Mouse (Mus musculus) B cell, adult 67 days (primary cell): ENCODE results near the gene Rnf217. TPM values are rescaled to one million over a fixed set of nuclear protein-coding genes. Genes with fewer than 3 reads are reported as not detected.

ENCODE experiments used
- total RNA-seq, 2 experiments: library from RNA; stranded (reverse); gene quantifications; 4 replicates each; pipeline ENCODE4 v1.2.4; 2023

Rnf217 gene
- total RNA-seq: not detected

GRCm38 (mm10) chr10:31609066-31609961, at the start of gene Rnf217:
Rnf217 (minus strand) TSS chr10:31609184.

DNA sequence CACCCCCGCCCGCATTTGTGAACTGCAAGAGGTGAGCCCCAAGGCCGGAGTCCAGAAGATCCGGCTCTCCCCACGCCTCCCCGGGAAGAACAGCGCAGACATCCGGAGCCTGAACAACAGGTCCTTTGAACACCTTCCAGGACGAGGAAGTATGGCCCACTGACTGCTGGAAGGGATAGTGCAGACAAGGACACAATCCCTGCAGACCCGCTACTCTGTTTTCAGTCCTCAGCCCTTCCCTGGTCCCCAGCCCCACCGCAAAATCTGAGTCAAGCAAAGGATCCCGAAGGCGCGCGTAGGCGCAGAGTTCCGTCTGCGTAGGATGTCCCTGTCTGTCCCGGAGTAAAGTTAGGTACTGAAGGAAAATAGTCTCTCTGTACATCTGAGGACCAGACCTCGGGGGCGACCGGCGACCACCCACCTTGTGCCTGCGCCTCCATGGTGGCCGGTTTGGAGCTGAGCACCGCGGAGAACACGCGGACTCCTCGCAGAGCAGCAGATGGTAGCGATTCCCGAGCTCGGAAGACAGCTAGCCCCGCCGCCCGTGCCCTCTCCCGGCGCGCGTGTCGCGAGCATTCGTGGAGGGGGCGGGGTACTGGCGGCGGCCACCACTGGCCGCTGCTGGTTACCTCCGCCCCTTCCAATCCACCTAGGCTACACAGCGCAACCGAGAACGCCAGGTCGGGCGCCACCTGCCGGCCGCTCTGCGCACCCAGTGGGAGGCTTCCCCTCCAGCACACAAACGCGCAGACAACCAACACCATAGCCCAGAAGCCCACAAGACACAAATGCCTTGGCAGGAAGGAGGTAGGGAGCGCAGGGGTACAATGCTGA, 163.5 kb downstream of the Rnf217 start, which contains the start of gene Tpd52l1:
TSS of gene Tpd52l1 (minus strand) at position 668 of the 834 bp plus-strand sequence.

Other genes starting within 250 kb of the Rnf217 start
- not detected for gene Tpd52l1, start 163.2 kb downstream of the Rnf217 start, total RNA-seq